Mouse (Mus musculus): ENCODE data around the gene Guf1. TPM values are rescaled to one million over a fixed set of nuclear protein-coding genes. Genes with fewer than 3 reads are reported as not detected.

Guf1 gene
- polyA plus RNA-seq, 1 experiment = 3.6 TPM

GRCm38 (mm10) chr5:69522064-69522463, 34.7 kb upstream of the Guf1 start:
- no peaks in the 10 kb centered on the region for H3K79me2 ChIP-seq (ENCODE audit: control insufficient read depth, insufficient read depth)
- no peak overlapping the region for H3ac ChIP-seq (ENCODE audit: control insufficient read depth, insufficient read length)
- no peaks in the 10 kb centered on the region for H3K36me3 ChIP-seq (ENCODE audit: control insufficient read depth, insufficient read depth)
- H3K4me3 ChIP-seq = no peak overlapping the region
- no peaks in the 10 kb centered on the region for H3K27me3 ChIP-seq (ENCODE audit: control insufficient read depth, insufficient read depth, insufficient read length)
- TF ChIP-seq REST (IDR thresholded peaks at IDR 0.05; ENCODE audit: insufficient read depth, insufficient read length) (no peak), TCF3 (IDR thresholded peaks at IDR 0.05; ENCODE audit: insufficient read length, low read depth) (no peak), MYOD1 (IDR thresholded peaks at IDR 0.05; ENCODE audit: control insufficient read depth in 1 of 3, insufficient read length in 2 of 3, low read depth in 2 of 3) (no peak), POLR2A (IDR thresholded peaks at IDR 0.05; ENCODE audit: insufficient read length, low read depth) (no peak)
- peak overlapping the region; percentile 63 for H3K4me2 ChIP-seq (ENCODE audit: low read depth)

GRCm38 (mm10) chr5:69523944-69524343, 32.8 kb upstream of the Guf1 start:
- Histone ChIP-seq H3K27me3 (ENCODE audit: control insufficient read depth, insufficient read depth, insufficient read length) (no peaks in the 10 kb centered on the region), H3ac (ENCODE audit: control insufficient read depth, insufficient read length) (no peak overlapping the region), H3K4me3 (no peak overlapping the region), H3K79me2 (ENCODE audit: control insufficient read depth, insufficient read depth) (no peaks in the 10 kb centered on the region), H3K36me3 (ENCODE audit: control insufficient read depth, insufficient read depth) (no peaks in the 10 kb centered on the region), H3K4me2 (ENCODE audit: low read depth) (no peak overlapping the region)
- TF ChIP-seq MAX (IDR thresholded peaks at IDR 0.05; ENCODE audit: low read depth) = no peak
- TF ChIP-seq MYOD1 (IDR thresholded peaks at IDR 0.05; ENCODE audit: control insufficient read depth in 1 of 3, insufficient read length in 2 of 3, low read depth in 2 of 3) = no peak
- TF ChIP-seq SRF (IDR thresholded peaks at IDR 0.05; ENCODE audit: control insufficient read depth, insufficient read length, low read depth) = no peak
- no peak for TF ChIP-seq REST (IDR thresholded peaks at IDR 0.05; ENCODE audit: insufficient read depth, insufficient read length)
- TF ChIP-seq POLR2A (IDR thresholded peaks at IDR 0.05; ENCODE audit: insufficient read length, low read depth) = no peak
- no peak for TF ChIP-seq TCF3 (IDR thresholded peaks at IDR 0.05; ENCODE audit: insufficient read length, low read depth)
- no peak for TF ChIP-seq E2F4 (IDR thresholded peaks at IDR 0.05; ENCODE audit: insufficient read depth)
- no peak for TF ChIP-seq TCF12 (IDR thresholded peaks at IDR 0.05; ENCODE audit: insufficient read depth, poor library complexity, severe bottlenecking)
- TF ChIP-seq POLR2AphosphoS2 (IDR thresholded peaks at IDR 0.05; ENCODE audit: insufficient read length, low read depth) = no peak
- no peak for TF ChIP-seq USF1 (IDR thresholded peaks at IDR 0.05; ENCODE audit: low read depth)
- TF ChIP-seq CEBPB (IDR thresholded peaks at IDR 0.05; ENCODE audit: insufficient read depth, poor library complexity, severe bottlenecking) = no peak
- TF ChIP-seq MYOG (IDR thresholded peaks at IDR 0.05; ENCODE audit: control insufficient read depth in 1 of 3, insufficient read depth in 1 of 3, insufficient read length in 2 of 3, low read depth in 2 of 3) = no peak

- TF ChIP-seq E2F4 (IDR thresholded peaks at IDR 0.05; ENCODE audit: insufficient read depth) = no peak
- no peak for TF ChIP-seq POLR2AphosphoS2 (IDR thresholded peaks at IDR 0.05; ENCODE audit: insufficient read length, low read depth)
- TF ChIP-seq MYOD1 (IDR thresholded peaks at IDR 0.05; ENCODE audit: control insufficient read depth in 1 of 3, insufficient read length in 2 of 3, low read depth in 2 of 3) = no peak
- no peak for TF ChIP-seq TCF12 (IDR thresholded peaks at IDR 0.05; ENCODE audit: insufficient read depth, poor library complexity, severe bottlenecking)
- no peak for TF ChIP-seq POLR2A (IDR thresholded peaks at IDR 0.05; ENCODE audit: insufficient read length, low read depth)
- H3K36me3 ChIP-seq (ENCODE audit: control insufficient read depth, insufficient read depth) = no peaks in the 10 kb centered on the region
- no peak overlapping the region for H3ac ChIP-seq (ENCODE audit: control insufficient read depth, insufficient read length)
- no peak overlapping the region for H3K4me3 ChIP-seq
- H3K27me3 ChIP-seq (ENCODE audit: control insufficient read depth, insufficient read depth, insufficient read length) = no peaks in the 10 kb centered on the region
- H3K4me2 ChIP-seq (ENCODE audit: low read depth) = peak overlapping the region; percentile 63
- H3K79me2 ChIP-seq (ENCODE audit: control insufficient read depth, insufficient read depth) = no peaks in the 10 kb centered on the region
These were observed 15.0 kb upstream of the Guf1 start for GRCm38 (mm10) chr5:69541680-69542079.

GRCm38 (mm10) chr5:69542489-69542888, 14.2 kb upstream of the Guf1 start, which contains the start of gene Yipf7:
Gene Yipf7, minus strand, starts transcription at chr5:69542648.
- H3ac ChIP-seq (ENCODE audit: control insufficient read depth, insufficient read length) = no peak within 1 kb of the TSS
- no peak within 1 kb of the TSS for H3K4me3 ChIP-seq
- H3K27me3 ChIP-seq (ENCODE audit: control insufficient read depth, insufficient read depth, insufficient read length) = no peaks in the 10 kb centered on the region
- peak within 1 kb of the TSS; percentile 63 for H3K4me2 ChIP-seq (ENCODE audit: low read depth)
- no peaks in the 10 kb centered on the region for H3K36me3 ChIP-seq (ENCODE audit: control insufficient read depth, insufficient read depth)
- H3K79me2 ChIP-seq (ENCODE audit: control insufficient read depth, insufficient read depth) = no peaks in the 10 kb centered on the region
- TF ChIP-seq MYOG (IDR thresholded peaks at IDR 0.05; ENCODE audit: control insufficient read depth in 1 of 3, insufficient read depth in 1 of 3, insufficient read length in 2 of 3, low read depth in 2 of 3) = no peak
- no peak for TF ChIP-seq MYOD1 (IDR thresholded peaks at IDR 0.05; ENCODE audit: control insufficient read depth in 1 of 3, insufficient read length in 2 of 3, low read depth in 2 of 3)
- TF ChIP-seq E2F4 (IDR thresholded peaks at IDR 0.05; ENCODE audit: insufficient read depth) = no peak
- TF ChIP-seq POLR2A (IDR thresholded peaks at IDR 0.05; ENCODE audit: insufficient read length, low read depth) = no peak
- TF ChIP-seq REST (IDR thresholded peaks at IDR 0.05; ENCODE audit: insufficient read depth, insufficient read length) = no peak

GRCm38 (mm10) chr5:69557404-69557935, 747 bp downstream of the Guf1 start:
- H3K36me3 ChIP-seq (ENCODE audit: control insufficient read depth, insufficient read depth) = peaks cover 5% of the 10 kb centered on the region

More at GRCm38 (mm10) chr5:69557404-69557935, 747 bp downstream of the Guf1 start:
- Histone ChIP-seq H3K27me3 (ENCODE audit: control insufficient read depth, insufficient read depth, insufficient read length) (no peaks in the 10 kb centered on the region), H3K4me3 (peak overlapping the region; percentile 46), H3ac (ENCODE audit: control insufficient read depth, insufficient read length) (peak overlapping the region; percentile 91), H3K79me2 (ENCODE audit: control insufficient read depth, insufficient read depth) (no peaks in the 10 kb centered on the region), H3K4me2 (ENCODE audit: low read depth) (peak overlapping the region; percentile 79)
- TF ChIP-seq E2F4 (IDR thresholded peaks at IDR 0.05; ENCODE audit: insufficient read depth) = no peak
- no peak for TF ChIP-seq MAX (IDR thresholded peaks at IDR 0.05; ENCODE audit: low read depth)
- TF ChIP-seq MYOD1 (IDR thresholded peaks at IDR 0.05; ENCODE audit: control insufficient read depth in 1 of 3, insufficient read length in 2 of 3, low read depth in 2 of 3) = no peak
- no peak for TF ChIP-seq CEBPB (IDR thresholded peaks at IDR 0.05; ENCODE audit: insufficient read depth, poor library complexity, severe bottlenecking)
- no peak for TF ChIP-seq POLR2AphosphoS2 (IDR thresholded peaks at IDR 0.05; ENCODE audit: insufficient read length, low read depth)
- no peak for TF ChIP-seq REST (IDR thresholded peaks at IDR 0.05; ENCODE audit: insufficient read depth, insufficient read length)
- TF ChIP-seq TCF3 (IDR thresholded peaks at IDR 0.05; ENCODE audit: insufficient read length, low read depth) = no peak
- no peak for TF ChIP-seq POLR2A (IDR thresholded peaks at IDR 0.05; ENCODE audit: insufficient read length, low read depth)
- TF ChIP-seq USF1 (IDR thresholded peaks at IDR 0.05; ENCODE audit: low read depth) = no peak
- no peak for TF ChIP-seq TCF12 (IDR thresholded peaks at IDR 0.05; ENCODE audit: insufficient read depth, poor library complexity, severe bottlenecking)
- TF ChIP-seq MYOG (IDR thresholded peaks at IDR 0.05; ENCODE audit: control insufficient read depth in 1 of 3, insufficient read depth in 1 of 3, insufficient read length in 2 of 3, low read depth in 2 of 3) = no peak
- no peak for TF ChIP-seq SRF (IDR thresholded peaks at IDR 0.05; ENCODE audit: control insufficient read depth, insufficient read length, low read depth)

Data from myocyte (in vitro differentiated cells).